In genomic region chr11:97995564-97996288, GRCm38 (mm10) we compare ENCODE assay signal across 8 mouse cellular contexts. TPM values are rescaled to one million over a fixed set of nuclear protein-coding genes. Genes with fewer than 3 reads are reported as not detected.
A peak's percentile ranks its signal among the peaks of the same experiment; 100 is the strongest.
DNase-seq lines count a peak whose midpoint lies in the region; ATAC-seq and TF ChIP-seq lines count a peak whose summit lies in the region.

TSS of gene Arl5c (minus strand) at chr11:97996181.

- peaks cover 31% of the 10 kb centered on the region for H3K4me1 ChIP-seq in embryonic facial prominence, embryonic 10.5 days
- H3K4me1 ChIP-seq in heart, postnatal 0 days (ENCODE audit: control insufficient read depth, insufficient read depth), result 0 out of 2 replicates have a peak, but pooled peaks cover 6% of the 10 kb centered on the region
- H3K4me1 ChIP-seq in limb, embryonic 14.5 days (ENCODE audit: control insufficient read depth, insufficient read depth, low read length), result peaks cover 8% of the 10 kb centered on the region; the same call in 1 of the 2 replicates
- H3K4me1 ChIP-seq in midbrain, embryonic 15.5 days, result peaks cover 19% of the 10 kb centered on the region
- H3K4me1 ChIP-seq in thymus, adult 2 months (replicated peaks; ENCODE audit: control insufficient read depth, insufficient read depth, low read length), result peaks cover 54% of the 10 kb centered on the region

- under 1% methylated on average over 26 of the region's 26 CpGs for WGBS in embryonic facial prominence, embryonic 10.5 days
- WGBS in heart, postnatal 0 days, result 2% methylated on average over 26 of the region's 26 CpGs
- WGBS in limb, embryonic 14.5 days, result under 1% methylated on average over 25 of the region's 26 CpGs
- WGBS in midbrain, embryonic 15.5 days, result under 1% methylated on average over 26 of the region's 26 CpGs
- WGBS in thymus, adult 2 months, result under 1% methylated on average over 26 of the region's 26 CpGs

- peak within 1 kb of the TSS; percentile 50 for H3K9ac ChIP-seq in heart, postnatal 0 days (replicated peaks; ENCODE audit: low read depth, low read length)
- H3K9ac ChIP-seq in limb, embryonic 14.5 days (ENCODE audit: low read depth, low read length, severe bottlenecking), result peak within 1 kb of the TSS; percentile 56
- H3K9ac ChIP-seq in midbrain, embryonic 15.5 days, result peak within 1 kb of the TSS; percentile 28

- DNase-seq in lung, adult 18-20 months, result peak; percentile 42 to 44
- no peak for DNase-seq in lung, postnatal 25 days (ENCODE audit: low spot score)
- peak; percentile 66 for DNase-seq in embryonic facial prominence, embryonic 10.5 days (ENCODE audit: low spot score)
- peak; percentile 67 for DNase-seq in heart, postnatal 0 days (ENCODE audit: low spot score)
- peak; percentile 48 for DNase-seq in limb, embryonic 14.5 days (ENCODE audit: low spot score)
- peak; percentile 83 for DNase-seq in thymus, adult 2 months
- DNase-seq in right cerebral cortex, postnatal 4 days, result no peak

- ATAC-seq in heart, postnatal 0 days (ENCODE audit: insufficient read depth, low read depth), result peak; percentile 48
- ATAC-seq in limb, embryonic 14.5 days (ENCODE audit: low FRiP score, low read depth), result peak; percentile 66
- peak; percentile 54 for ATAC-seq in midbrain, embryonic 15.5 days (replicated peaks)

- no peaks in the 10 kb centered on the region for H3K9me3 ChIP-seq in embryonic facial prominence, embryonic 10.5 days
- no peaks in the 10 kb centered on the region for H3K9me3 ChIP-seq in heart, postnatal 0 days (replicated peaks; ENCODE audit: control insufficient read depth, low read length)
- H3K9me3 ChIP-seq in limb, embryonic 14.5 days (ENCODE audit: control insufficient read depth, low read length), result no peaks in the 10 kb centered on the region
- H3K9me3 ChIP-seq in midbrain, embryonic 15.5 days, result no peaks in the 10 kb centered on the region

- no peak for TF ChIP-seq POLR2A in limb, embryonic 14.5 days (IDR thresholded peaks at IDR 0.05; ENCODE audit: borderline replicate concordance, extremely low read depth, insufficient read depth, insufficient read length)
- TF ChIP-seq POLR2A in thymus, adult 2 months (IDR thresholded peaks at IDR 0.05; ENCODE audit: control insufficient read depth, extremely low read depth, insufficient read depth, low read length, poor library complexity), result peak; percentile 88

- peak within 1 kb of the TSS; percentile 61 for H3K4me3 ChIP-seq in embryonic facial prominence, embryonic 10.5 days
- peak within 1 kb of the TSS; percentile 56 for H3K4me3 ChIP-seq in heart, postnatal 0 days (ENCODE audit: low read depth, low read length)
- peak within 1 kb of the TSS; percentile 47 for H3K4me3 ChIP-seq in limb, embryonic 14.5 days (replicated peaks; ENCODE audit: low read length)
- H3K4me3 ChIP-seq in midbrain, embryonic 15.5 days, result peak within 1 kb of the TSS; percentile 41
- H3K4me3 ChIP-seq in thymus, adult 2 months (ENCODE audit: control insufficient read depth, insufficient read depth, low read length), result peak within 1 kb of the TSS; percentile 95

- H3K27me3 ChIP-seq in embryonic facial prominence, embryonic 10.5 days (replicated peaks; ENCODE audit: low read depth, poor library complexity, severe bottlenecking), result peaks cover 66% of the 10 kb centered on the region
- peaks cover 9% of the 10 kb centered on the region; the same call in 1 of the 2 replicates for H3K27me3 ChIP-seq in heart, postnatal 0 days (ENCODE audit: control insufficient read depth, insufficient read depth, low read length)
- no peaks in the 10 kb centered on the region for H3K27me3 ChIP-seq in limb, embryonic 14.5 days (ENCODE audit: control insufficient read depth, insufficient read depth, low read length)
- H3K27me3 ChIP-seq in midbrain, embryonic 15.5 days (replicated peaks), result peaks cover 9% of the 10 kb centered on the region; the same call in 1 of the 2 replicates
- H3K27me3 ChIP-seq in thymus, adult 2 months (ENCODE audit: control insufficient read depth, insufficient read depth, low read length), result no peaks in the 10 kb centered on the region

- H3K4me2 ChIP-seq in heart, postnatal 0 days (ENCODE audit: low read depth, low read length), result peak within 1 kb of the TSS; percentile 83
- H3K4me2 ChIP-seq in limb, embryonic 14.5 days (replicated peaks; ENCODE audit: low read depth, low read length, severe bottlenecking), result peak within 1 kb of the TSS; percentile 94
- H3K4me2 ChIP-seq in midbrain, embryonic 15.5 days, result peak within 1 kb of the TSS; percentile 80

- H3K36me3 ChIP-seq in embryonic facial prominence, embryonic 10.5 days (replicated peaks), result no peaks in the 10 kb centered on the region
- no peaks in the 10 kb centered on the region for H3K36me3 ChIP-seq in heart, postnatal 0 days (replicated peaks; ENCODE audit: control insufficient read depth, insufficient read depth, low read length)
- no peaks in the 10 kb centered on the region for H3K36me3 ChIP-seq in limb, embryonic 14.5 days (ENCODE audit: control insufficient read depth, insufficient read depth, low read length)
- no peaks in the 10 kb centered on the region for H3K36me3 ChIP-seq in midbrain, embryonic 15.5 days (replicated peaks)
- H3K36me3 ChIP-seq in thymus, adult 2 months (ENCODE audit: control insufficient read depth, insufficient read depth, low read length), result peaks cover 15% of the 10 kb centered on the region; the same call in 1 of the 2 replicates

- TF ChIP-seq EP300 in heart, postnatal 0 days (IDR thresholded peaks at IDR 0.05; ENCODE audit: low read depth), result no peak

- TF ChIP-seq CTCF in heart, postnatal 0 days (IDR thresholded peaks at IDR 0.05; ENCODE audit: low read depth), result peak; percentile 33
- TF ChIP-seq CTCF in thymus, adult 2 months (IDR thresholded peaks at IDR 0.05; ENCODE audit: borderline replicate concordance, control insufficient read depth, extremely low read depth, insufficient read depth, low read length, poor library complexity), result no peak

- H3K27ac ChIP-seq in embryonic facial prominence, embryonic 10.5 days (replicated peaks), result peak within 1 kb of the TSS; percentile 22; the same call in 1 of the 2 replicates
- peak within 1 kb of the TSS; percentile 33; the same call in 1 of the 2 replicates for H3K27ac ChIP-seq in heart, postnatal 0 days (ENCODE audit: low read depth)
- no peak within 1 kb of the TSS for H3K27ac ChIP-seq in limb, embryonic 14.5 days (replicated peaks; ENCODE audit: low read depth, low read length)
- no peak within 1 kb of the TSS for H3K27ac ChIP-seq in midbrain, embryonic 15.5 days
- H3K27ac ChIP-seq in thymus, adult 2 months (ENCODE audit: control insufficient read depth, insufficient read depth, low read length), result peak within 1 kb of the TSS; percentile 99

RNA-seq across cellular contexts. Expression of gene Arl5c, which starts in this region (rescaled TPM):
- polyA plus RNA-seq in embryonic facial prominence, embryonic 10.5 days (2016; fragmentation: Nextera tagmentation; extraction: Ambion mirVana), result 15.6 and 19.2 TPM in 2 replicates
- 4.3 TPM in 1 of 2 replicates, not detected in the other for total RNA-seq in heart, postnatal 0 days (2014; rRNA removed; ENCODE audit: low replicate concordance)
- 2.9 TPM in 2 replicates for polyA plus RNA-seq in heart, postnatal 0 days (2015; fragmentation: Nextera tagmentation; extraction: Ambion mirVana)
- 2.4 and 2.7 TPM in 2 replicates for polyA plus RNA-seq in limb, embryonic 14.5 days (2012; rRNA removed)
- polyA plus RNA-seq in limb, embryonic 14.5 days (2014; fragmentation: Nextera tagmentation; extraction: Ambion mirVana), result 6.1 and 7.4 TPM in 2 replicates
- 9.5 and 10.8 TPM in 2 replicates for polyA plus RNA-seq in midbrain, embryonic 15.5 days (2015; fragmentation: Nextera tagmentation; extraction: Ambion mirVana)
- 181 and 217 TPM in 2 replicates for polyA plus RNA-seq in thymus, adult 2 months (2012; rRNA removed)

Comparison
In these comparisons a context has a peak if more than half of its experiments do, and no peak if none do; other contexts are left out.
1. DNase-seq: peak in lung, adult 18-20 months (2 of 2), embryonic facial prominence, embryonic 10.5 days (single experiment), heart, postnatal 0 days (single experiment), limb, embryonic 14.5 days (single experiment) and thymus, adult 2 months (single experiment); none in lung, postnatal 25 days (single experiment) and right cerebral cortex, postnatal 4 days (single experiment).
2. H3K27ac ChIP-seq: peak in embryonic facial prominence, embryonic 10.5 days (single experiment), heart, postnatal 0 days (single experiment) and thymus, adult 2 months (single experiment); none in limb, embryonic 14.5 days (single experiment) and midbrain, embryonic 15.5 days (single experiment).
3. H3K4me3 ChIP-seq: peak in every context shown above with its lines; median percentile 95 in thymus, adult 2 months; 61 in embryonic facial prominence, embryonic 10.5 days; 56 in heart, postnatal 0 days; 47 in limb, embryonic 14.5 days; 41 in midbrain, embryonic 15.5 days.
4. Peak in every context shown above with its lines, with median percentiles within 50 percentile points of each other: ATAC-seq, H3K4me2 ChIP-seq and H3K9ac ChIP-seq.